Mouse (Mus musculus) megakaryocyte, embryonic 14.5 days (primary cell): ENCODE data around the gene Eea1.

ENCODE experiments used
- FLI1 ChIP-seq: IDR thresholded peaks from 2 replicates; pipeline ENCODE4 v1.6.1; 2012; ENCODE audit warnings: low read length, inconsistent platforms, mixed read lengths
- GATA1 ChIP-seq: IDR thresholded peaks from 3 replicates; pipeline ENCODE4 v1.6.1; 2012; ENCODE audit warnings: mixed read lengths, low read length, inconsistent platforms, borderline replicate concordance

DNA sequence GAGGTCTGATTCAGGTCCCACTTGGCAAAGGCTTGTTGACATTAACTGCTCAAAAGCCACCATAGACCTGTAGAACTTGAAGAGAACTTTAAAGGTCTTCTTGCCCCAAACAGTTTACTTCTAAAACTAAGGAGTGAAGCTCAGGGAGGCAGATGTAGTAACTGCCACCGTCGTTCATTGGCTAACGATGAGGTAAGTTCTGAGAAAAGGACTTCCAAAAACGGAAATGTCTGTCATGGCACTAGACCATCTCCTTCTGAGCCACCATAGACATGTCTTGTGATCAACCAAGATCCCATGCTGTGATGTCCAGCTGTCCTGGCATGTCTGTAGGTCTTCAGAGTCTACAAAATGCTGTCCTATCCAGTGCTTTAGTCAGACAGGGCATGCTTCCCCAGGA, 139.4 kb downstream of the Eea1 start:
- TF ChIP-seq FLI1 (no peak), GATA1 (no peak)
